Mouse (Mus musculus) midbrain, postnatal 0 days (tissue): ENCODE data around the gene Fggy. TPM values are rescaled to one million over a fixed set of nuclear protein-coding genes. Genes with fewer than 3 reads are reported as not detected.

Experiments used
- ATAC-seq: fragments of 200-750 bp; cut with Nextera tagmentation; 2 replicates; pipeline ENCODE4 v1.8.0; 2017; ENCODE audit warnings: moderate number of reproducible peaks, mild to moderate bottlenecking, moderate TSS enrichment, moderate library complexity; ENCODE audit not compliant: low FRiP score
- DNase-seq: peaks from one replicate; pipeline ENCODE4 v3.0.0-alpha.2; 2015; ENCODE audit warnings: low spot score
- H3K27ac ChIP-seq: fragments of 300-500 bp; sonication (generic); 2 replicates; pipeline ENCODE4 v1.5.1; 2014; ENCODE audit warnings: low read depth, mild to moderate bottlenecking, low read length, mixed read lengths
- H3K27me3 ChIP-seq: fragments of 300-500 bp; sonication (generic); 2 replicates; pipeline ENCODE4 v1.6.1; 2014; ENCODE audit warnings: low read length, control low read depth, mixed read lengths; ENCODE audit not compliant: insufficient read depth
- H3K36me3 ChIP-seq: fragments of 300-500 bp; sonication (generic); 2 replicates; pipeline ENCODE4 v1.6.1; 2014; ENCODE audit warnings: low read length, control low read depth, mixed read lengths; ENCODE audit not compliant: insufficient read depth
- H3K4me1 ChIP-seq: fragments of 300-500 bp; sonication (generic); 2 replicates; pipeline ENCODE4 v1.6.1; 2014; ENCODE audit warnings: mild to moderate bottlenecking, control low read depth, antibody characterized with exemption, low read length, mixed read lengths; ENCODE audit not compliant: insufficient read depth
- H3K4me2 ChIP-seq: fragments of 300-500 bp; sonication (generic); 2 replicates; pipeline ENCODE4 v1.6.1; 2014; ENCODE audit warnings: low read depth, mild to moderate bottlenecking, low read length, mixed read lengths; ENCODE audit not compliant: poor library complexity, severe bottlenecking
- H3K4me3 ChIP-seq: fragments of 300-500 bp; sonication (generic); 2 replicates; pipeline ENCODE4 v1.5.1; 2014; ENCODE audit warnings: low read depth, mild to moderate bottlenecking, low read length, moderate library complexity
- H3K9ac ChIP-seq: fragments of 300-500 bp; sonication (generic); replicated peaks from 2 replicates; pipeline ENCODE4 v1.6.1; 2014; ENCODE audit warnings: mild to moderate bottlenecking, low read length, moderate library complexity, mixed read lengths; ENCODE audit not compliant: poor library complexity, severe bottlenecking
- H3K9me3 ChIP-seq: fragments of 300-500 bp; sonication (generic); 2 replicates; pipeline ENCODE4 v1.6.1; 2016; ENCODE audit warnings: low read length, control low read depth
- CTCF ChIP-seq: IDR thresholded peaks from 2 replicates; pipeline ENCODE4 v1.5.1; 2016; ENCODE audit warnings: antibody characterized with exemption, mild to moderate bottlenecking
- WGBS: fragments of 180-500 bp; shearing (Covaris S2); extraction: QIAGEN DNeasy Blood & Tissue Kit; methylation state at CpG from one replicate; pipeline ENCODE4 v1.1.7; 2014; 5-methylcytosine and 5-hydroxymethylcytosine counted together
- polyA plus RNA-seq: library from polyadenylated mRNA; unstranded; fragments of >200 nt; fragmentation: Nextera tagmentation; extraction: Ambion mirVana; gene quantifications from 2 replicates; pipeline ENCODE4 v1.2.1, GENCODE M21; 2015
- total RNA-seq: library from RNA; depleted of rRNA; stranded (reverse); fragments of >200 nt; gene quantifications from 2 replicates; pipeline ENCODE4 v1.2.3, GENCODE M21; 2014

The Fggy gene
- total and polyA plus RNA-seq, 2 experiments from 2014 or later, result 5.8 to 6.2 TPM

DNA sequence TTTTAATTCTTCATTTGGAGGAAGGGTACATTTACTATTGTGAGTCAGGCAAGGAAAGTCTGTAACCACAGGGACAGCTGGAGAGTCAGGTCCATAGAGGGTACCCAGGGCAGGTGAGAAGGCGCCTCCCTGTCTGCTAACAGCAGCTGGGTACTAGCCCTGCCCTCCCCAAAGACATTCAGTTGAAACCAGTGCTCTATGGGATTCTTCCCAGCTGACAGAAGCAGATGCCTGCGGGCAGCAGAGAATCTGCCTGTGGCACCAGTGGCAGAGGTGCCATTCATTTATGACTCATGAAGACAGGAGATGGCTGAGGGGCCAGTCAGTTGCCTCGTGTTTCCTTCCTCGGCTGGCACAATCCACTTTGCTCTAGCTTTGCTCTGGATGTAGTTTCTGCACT lies 106.3 kb downstream of the Fggy start:
- ATAC-seq (no peak), DNase-seq (no peak)
- Histone ChIP-seq H3K4me3 (no peak overlapping the region), H3K36me3 (no peaks in the 10 kb centered on the region), H3K4me1 (no peaks in the 10 kb centered on the region), H3K9me3 (no peaks in the 10 kb centered on the region), H3K27me3 (no peaks in the 10 kb centered on the region), H3K9ac (no peak overlapping the region), H3K4me2 (no peak overlapping the region), H3K27ac (no peak overlapping the region)
- TF ChIP-seq CTCF, result no peak
- 79% methylated on average over 4 of the region's 4 CpGs for WGBS

- H3K27ac ChIP-seq, result no peak overlapping the region
- TF ChIP-seq CTCF, result no peak
- no peak overlapping the region for H3K9ac ChIP-seq
- H3K9me3 ChIP-seq, result no peaks in the 10 kb centered on the region
- no peak for ATAC-seq
- H3K4me3 ChIP-seq, result no peak overlapping the region
- no peaks in the 10 kb centered on the region for H3K36me3 ChIP-seq
- no peak for DNase-seq
- no peaks in the 10 kb centered on the region for H3K4me1 ChIP-seq
- no peak overlapping the region for H3K4me2 ChIP-seq
- H3K27me3 ChIP-seq, result no peaks in the 10 kb centered on the region
- 55% methylated on average over 3 of the region's 3 CpGs for WGBS
Observed at GRCm38 (mm10) chr4:95664327-95664726, 107.0 kb downstream of the Fggy start.

DNA sequence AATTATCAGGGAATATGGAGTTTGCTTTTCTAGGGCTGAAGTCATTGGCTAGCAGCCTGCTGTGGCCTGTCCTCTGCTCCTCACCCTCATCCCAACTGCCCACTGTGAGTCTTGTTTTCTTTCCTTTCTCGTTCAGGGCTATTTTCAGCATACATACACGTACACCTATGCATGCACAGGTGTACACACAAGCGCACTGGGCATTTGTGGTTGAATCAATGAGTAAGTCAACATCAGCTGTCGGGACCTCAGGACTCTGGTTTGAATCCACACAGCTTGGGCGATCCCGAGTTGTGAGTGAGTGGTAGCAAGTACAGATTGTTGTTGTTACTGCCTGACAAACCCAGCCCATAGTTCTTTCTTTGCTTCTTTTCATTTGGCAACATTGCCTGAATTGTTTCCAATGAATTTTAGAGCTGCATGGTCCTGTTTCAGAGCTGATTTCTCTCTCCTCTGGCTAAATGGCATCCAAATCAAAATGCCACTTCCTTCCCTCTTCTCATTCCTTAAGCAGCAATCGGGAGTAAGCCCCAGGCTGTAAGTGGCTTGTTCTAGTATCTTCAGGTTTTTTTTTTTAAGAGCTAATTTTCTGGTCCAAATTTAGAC lies 109.1 kb downstream of the Fggy start:
- Histone ChIP-seq H3K4me2 (no peak overlapping the region), H3K9me3 (no peaks in the 10 kb centered on the region), H3K27ac (no peak overlapping the region), H3K27me3 (no peaks in the 10 kb centered on the region), H3K4me3 (no peak overlapping the region), H3K9ac (no peak overlapping the region), H3K4me1 (no peaks in the 10 kb centered on the region), H3K36me3 (no peaks in the 10 kb centered on the region)
- 80% methylated on average over 7 of the region's 7 CpGs for WGBS
- TF ChIP-seq CTCF, result no peak
- DNase-seq (no peak), ATAC-seq (no peak)

- H3K4me3 ChIP-seq, result no peak overlapping the region
- no peak for ATAC-seq
- no peak overlapping the region for H3K9ac ChIP-seq
- H3K27me3 ChIP-seq, result no peaks in the 10 kb centered on the region
- no peaks in the 10 kb centered on the region for H3K36me3 ChIP-seq
- H3K4me2 ChIP-seq, result no peak overlapping the region
- 91% methylated on average over 2 of the region's 2 CpGs for WGBS
- DNase-seq, result no peak
- no peak overlapping the region for H3K27ac ChIP-seq
- no peaks in the 10 kb centered on the region for H3K9me3 ChIP-seq
- no peak for TF ChIP-seq CTCF
- no peaks in the 10 kb centered on the region for H3K4me1 ChIP-seq
Observed at GRCm38 (mm10) chr4:95666896-95667295, 109.6 kb downstream of the Fggy start.

DNA sequence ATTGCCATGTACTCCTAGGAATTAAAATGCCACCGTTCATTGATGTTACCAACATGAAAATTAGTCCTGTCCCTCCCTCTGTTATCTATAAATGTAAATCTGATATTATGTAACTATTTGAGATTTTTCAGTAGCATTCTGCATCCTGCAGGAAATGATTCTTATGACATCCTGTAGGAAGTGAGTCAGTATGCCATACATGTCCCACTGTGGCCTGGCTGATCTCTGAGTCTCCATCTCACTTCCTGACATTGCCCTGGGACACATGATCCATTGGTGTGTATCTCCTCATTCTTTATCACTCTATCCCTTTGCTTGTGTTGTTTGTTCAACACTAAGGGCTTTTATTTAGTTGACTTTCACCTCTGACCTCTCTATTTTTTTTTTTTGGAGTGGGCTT lies 110.3 kb downstream of the Fggy start:
- WGBS, result 88% methylated on average over 1 of the region's 1 CpGs
- Histone ChIP-seq H3K27me3 (no peaks in the 10 kb centered on the region), H3K9ac (no peak overlapping the region), H3K27ac (no peak overlapping the region), H3K4me3 (no peak overlapping the region), H3K9me3 (no peaks in the 10 kb centered on the region), H3K4me2 (no peak overlapping the region), H3K36me3 (no peaks in the 10 kb centered on the region), H3K4me1 (no peaks in the 10 kb centered on the region)
- no peak for TF ChIP-seq CTCF
- no peak for DNase-seq
- ATAC-seq, result no peak

DNA sequence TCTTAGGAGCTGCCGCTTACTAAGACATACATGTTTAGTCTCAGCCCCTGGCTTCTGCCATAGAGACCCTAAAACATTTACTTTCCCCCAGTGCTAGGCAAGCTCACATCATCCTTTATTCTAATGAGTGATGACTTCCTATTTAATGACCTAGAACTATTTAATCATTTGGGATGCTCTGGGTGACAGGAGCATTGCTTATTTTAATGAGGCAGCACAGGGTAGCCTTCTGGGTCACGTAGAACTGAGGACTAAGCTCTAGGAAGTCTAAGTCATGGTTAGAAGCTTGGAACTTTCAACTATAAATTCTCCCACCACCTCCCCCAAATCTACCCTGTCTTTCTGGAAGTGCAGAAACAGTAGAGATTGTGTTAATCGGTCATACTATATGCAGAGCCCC lies 111.2 kb downstream of the Fggy start:
- no peak overlapping the region for H3K9ac ChIP-seq
- H3K4me3 ChIP-seq, result no peak overlapping the region
- no peaks in the 10 kb centered on the region for H3K36me3 ChIP-seq
- no peaks in the 10 kb centered on the region for H3K27me3 ChIP-seq
- H3K4me2 ChIP-seq, result no peak overlapping the region
- WGBS, result 92% methylated on average over 3 of the region's 3 CpGs
- ATAC-seq (no peak), DNase-seq (no peak)
- TF ChIP-seq CTCF, result no peak
- H3K9me3 ChIP-seq, result no peaks in the 10 kb centered on the region
- no peak overlapping the region for H3K27ac ChIP-seq
- H3K4me1 ChIP-seq, result no peaks in the 10 kb centered on the region
